Mouse (Mus musculus) yolk sac, embryonic 10.5 days (tissue): ENCODE results near the gene Lmtk3.

Experiments
- DNase-seq: peaks from one replicate; pipeline ENCODE4 v3.0.0-alpha.2; 2017; ENCODE audit warnings: low spot score

Gene Lmtk3

GRCm38 (mm10) chr7:45809276-45810075 is 25.9 kb downstream of the Lmtk3 start:
- DNase-seq, result no peak

GRCm38 (mm10) chr7:45812921-45813320 is 29.4 kb downstream of the Lmtk3 start:
- no peak for DNase-seq

- peak; percentile 99 for DNase-seq
Measured at GRCm38 (mm10) chr7:45813787-45814779, 30.5 kb downstream of the Lmtk3 start, which contains the start of gene Cyth2. Gene Cyth2, minus strand, starts transcription at chr7:45814581.

GRCm38 (mm10) chr7:45814841-45815240 is 31.3 kb downstream of the Lmtk3 start:
- no peak for DNase-seq

GRCm38 (mm10) chr7:45815323-45815983 is 31.9 kb downstream of the Lmtk3 start:
- no peak for DNase-seq

GRCm38 (mm10) chr7:45815984-45816351 is 32.4 kb downstream of the Lmtk3 start:
- no peak for DNase-seq

- DNase-seq, result no peak
Measured at GRCm38 (mm10) chr7:45819843-45820242, 36.3 kb downstream of the Lmtk3 start.

GRCm38 (mm10) chr7:45820913-45821312 is 37.4 kb downstream of the Lmtk3 start:
- DNase-seq, result no peak

GRCm38 (mm10) chr7:45824598-45824997 is 41.1 kb downstream of the Lmtk3 start, which contains the start of gene Kcnj14:
Gene Kcnj14, minus strand, starts transcription at chr7:45824782.
- DNase-seq, result no peak

GRCm38 (mm10) chr7:45826631-45827030 is 43.1 kb downstream of the Lmtk3 start:
- no peak for DNase-seq

GRCm38 (mm10) chr7:45830427-45831127 is 47.0 kb downstream of the Lmtk3 start, which contains the start of gene Grwd1:
Gene Grwd1, minus strand, starts transcription at chr7:45830944.
- DNase-seq, result peak; percentile 92

GRCm38 (mm10) chr7:45831128-45831525 is 47.6 kb downstream of the Lmtk3 start:
- no peak for DNase-seq

GRCm38 (mm10) chr7:45832428-45832827 is 48.9 kb downstream of the Lmtk3 start:
- DNase-seq, result no peak

- no peak for DNase-seq
Measured at GRCm38 (mm10) chr7:45833148-45833790, 49.7 kb downstream of the Lmtk3 start.

GRCm38 (mm10) chr7:45833924-45834323 is 50.4 kb downstream of the Lmtk3 start:
- no peak for DNase-seq

GRCm38 (mm10) chr7:45842950-45843744 is 59.6 kb downstream of the Lmtk3 start:
- no peak for DNase-seq

- DNase-seq, result no peak
Measured at GRCm38 (mm10) chr7:45848447-45849027, 65.0 kb downstream of the Lmtk3 start.

GRCm38 (mm10) chr7:45850661-45851060 is 67.1 kb downstream of the Lmtk3 start:
- no peak for DNase-seq

GRCm38 (mm10) chr7:45853089-45853488 is 69.6 kb downstream of the Lmtk3 start:
- DNase-seq, result no peak
